Mouse (Mus musculus) frontal cortex, postnatal 10 days (tissue): ENCODE results near the gene Ppp2r1b.
A peak's percentile ranks its signal among the peaks of the same experiment; 100 is the strongest.

Experiments used
- DNase-seq, 2 experiments: peaks; one replicate each; pipeline ENCODE4 v3.0.0; 2022; ENCODE audit warnings: low spot score in 2 of 2, mixed read lengths in 1 of 2

Ppp2r1b gene

DNA sequence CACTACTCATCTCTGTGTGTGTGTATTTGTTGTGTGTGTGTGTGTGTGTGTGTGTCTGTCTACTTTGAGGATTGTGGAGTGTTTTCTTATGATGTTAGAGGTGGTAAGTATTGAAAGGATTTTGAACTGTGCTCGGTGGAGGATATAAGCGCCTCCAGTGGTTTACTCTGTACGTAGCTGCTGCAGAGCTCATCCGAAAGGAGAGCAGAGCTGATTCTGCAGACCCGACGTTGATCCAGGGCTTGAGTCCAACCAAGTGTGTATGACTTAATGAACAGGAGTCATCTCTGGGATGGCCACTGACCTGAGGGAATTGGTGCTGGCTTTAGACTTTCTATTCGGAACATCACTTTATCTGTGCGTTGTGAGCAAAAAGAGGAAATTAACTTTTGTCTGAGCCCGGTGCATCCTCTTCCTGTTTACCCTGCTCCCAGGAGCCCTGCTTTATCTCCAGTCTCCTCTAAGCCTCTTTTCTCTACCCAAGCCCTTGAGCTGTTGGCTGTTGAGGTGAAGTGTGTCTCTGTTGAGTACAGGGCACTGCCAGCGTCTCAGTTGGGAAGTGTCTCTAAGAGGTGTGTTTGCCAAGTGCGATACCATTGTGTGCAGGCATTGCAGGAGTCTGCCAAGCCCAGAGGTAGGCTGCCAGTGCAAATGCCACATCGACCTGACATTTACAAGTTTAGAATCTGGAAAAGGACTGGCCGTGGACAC, 3.9 kb upstream of the Ppp2r1b start:
- DNase-seq, result no peak

DNA sequence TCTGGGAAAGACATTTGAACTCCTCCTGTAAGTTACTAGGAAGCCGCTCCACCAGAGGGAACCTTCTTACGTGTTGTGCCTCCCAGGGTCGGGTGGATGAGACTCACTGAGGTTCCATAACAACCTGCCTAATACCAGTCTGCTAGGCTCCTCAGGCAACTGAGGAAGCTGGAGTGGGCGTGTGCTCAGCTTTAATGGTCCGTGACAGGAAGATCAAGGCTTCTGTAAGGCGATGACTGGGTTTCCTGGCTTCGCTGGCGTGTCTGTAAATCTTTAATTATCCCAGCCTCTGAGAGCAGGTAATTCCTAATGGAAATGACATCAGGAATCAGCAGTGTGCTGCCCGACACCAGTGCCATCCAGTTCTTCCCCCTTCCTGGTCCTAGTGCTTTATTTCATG, 446 bp downstream of the Ppp2r1b start:
- DNase-seq, result no peak

DNA sequence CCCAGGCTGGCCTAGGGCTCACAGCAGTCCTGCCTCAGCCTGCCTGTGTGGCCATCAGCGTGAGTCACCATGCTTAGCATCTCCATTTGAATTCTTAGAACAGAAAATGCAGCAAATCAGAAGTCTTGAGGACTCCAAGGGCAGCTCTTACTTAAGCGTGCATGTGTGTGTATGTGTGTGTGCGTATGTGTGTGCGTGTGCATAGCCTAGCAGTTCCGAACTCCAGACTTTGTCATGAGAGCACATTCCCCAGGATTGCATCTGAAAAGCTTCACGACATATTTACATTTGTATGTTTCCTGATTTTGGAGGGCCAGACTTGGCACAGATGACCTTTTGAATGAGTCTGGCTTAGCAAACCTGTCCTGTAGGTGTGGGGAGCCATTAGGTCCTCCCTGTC, 2.0 kb downstream of the Ppp2r1b start:
- no peak for DNase-seq

DNA sequence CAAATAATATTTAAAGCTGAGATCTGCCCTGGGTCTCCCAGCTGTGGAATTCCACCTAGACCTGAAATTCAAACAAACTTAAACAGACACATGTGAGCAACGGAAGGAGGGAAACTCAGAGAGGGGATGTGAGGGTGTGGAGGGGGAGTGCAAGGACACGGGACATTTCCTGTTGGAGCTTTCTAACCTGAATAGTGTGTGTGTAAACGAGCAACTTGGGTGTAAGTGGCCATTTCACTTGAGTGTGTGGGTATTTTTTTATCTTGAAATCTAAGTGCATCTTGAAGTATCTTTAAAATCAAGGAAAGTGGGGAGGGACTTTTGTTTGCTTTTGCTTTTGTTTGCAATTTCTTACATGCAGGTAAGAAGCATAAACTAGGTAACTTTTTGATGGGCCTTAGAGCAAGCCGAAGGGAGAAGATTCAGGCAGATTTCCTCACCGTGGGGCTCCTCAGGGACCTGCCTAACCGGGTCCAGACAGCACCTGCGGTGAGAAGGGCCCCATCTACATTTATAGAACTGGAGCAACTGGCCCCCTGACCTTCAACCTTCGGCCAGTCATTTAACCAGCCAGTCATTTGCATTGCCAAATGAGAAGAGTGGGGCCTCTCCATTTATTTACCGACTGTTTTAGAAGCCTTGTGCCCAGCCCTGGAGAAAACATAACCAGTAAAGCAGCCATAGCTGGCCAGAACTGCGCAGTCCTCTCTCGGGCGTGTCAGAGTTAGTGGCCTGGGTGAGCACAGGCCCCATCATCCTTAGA, 2.7 kb downstream of the Ppp2r1b start:
- DNase-seq, result no peak

DNA sequence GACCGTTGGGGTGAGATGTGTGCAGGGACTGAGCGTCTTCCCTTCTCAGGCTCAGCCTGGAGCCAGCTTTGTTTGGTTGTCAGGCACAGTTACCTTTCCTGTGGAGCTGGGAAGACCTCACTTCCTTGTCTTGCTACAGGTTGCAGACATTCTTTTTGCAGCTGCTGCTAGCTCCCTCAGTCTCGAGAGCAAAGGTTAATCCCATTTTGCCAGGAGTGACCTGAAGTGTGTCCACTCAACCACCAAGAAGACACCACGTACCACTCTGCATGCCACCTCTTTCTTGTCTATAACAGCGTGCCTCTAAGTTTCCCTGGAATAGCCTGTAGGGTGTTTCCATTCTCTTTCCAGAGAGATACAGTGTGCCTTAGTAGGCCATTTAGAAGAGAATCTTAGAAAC, 3.7 kb downstream of the Ppp2r1b start:
- DNase-seq, result no peak

DNA sequence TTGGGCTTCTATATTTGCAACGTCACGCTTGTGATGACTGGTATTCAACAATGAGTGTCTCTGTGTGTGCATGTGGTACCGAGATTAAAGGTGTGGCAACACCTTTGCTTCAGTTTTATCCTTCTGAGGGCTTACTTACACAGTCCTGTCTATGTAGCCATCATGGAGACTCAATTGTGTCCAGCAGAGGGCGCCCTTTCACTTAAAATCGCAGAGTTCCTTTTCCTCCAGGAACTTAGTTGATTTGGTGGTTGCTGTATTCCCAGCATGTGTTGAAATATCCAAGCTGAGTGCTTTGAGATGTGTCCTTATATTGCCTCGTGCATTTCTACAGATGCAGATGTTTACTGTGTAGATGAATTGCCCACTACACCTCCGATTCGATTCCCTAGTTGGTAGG, 4.1 kb downstream of the Ppp2r1b start:
- peak; percentile 72 to 87 for DNase-seq

DNA sequence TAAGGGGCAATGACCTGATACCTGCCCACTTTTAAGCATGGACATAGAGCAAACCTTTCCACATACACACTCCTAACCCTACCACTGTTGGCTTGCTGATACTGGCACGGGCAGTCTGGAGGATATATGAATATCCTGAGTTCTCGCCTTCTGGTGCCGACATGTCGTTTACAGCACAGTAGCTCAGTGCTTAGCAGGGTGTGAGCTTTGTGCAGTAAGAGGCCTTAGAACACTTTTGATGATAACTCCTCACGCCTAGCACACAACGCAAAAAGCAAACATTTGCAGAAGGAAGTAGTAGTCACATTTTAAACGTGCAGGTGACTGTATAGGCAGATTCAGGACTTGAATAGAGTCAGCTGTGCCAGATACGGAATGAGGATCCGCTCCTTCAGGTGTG, 4.7 kb downstream of the Ppp2r1b start:
- DNase-seq, result no peak

DNA sequence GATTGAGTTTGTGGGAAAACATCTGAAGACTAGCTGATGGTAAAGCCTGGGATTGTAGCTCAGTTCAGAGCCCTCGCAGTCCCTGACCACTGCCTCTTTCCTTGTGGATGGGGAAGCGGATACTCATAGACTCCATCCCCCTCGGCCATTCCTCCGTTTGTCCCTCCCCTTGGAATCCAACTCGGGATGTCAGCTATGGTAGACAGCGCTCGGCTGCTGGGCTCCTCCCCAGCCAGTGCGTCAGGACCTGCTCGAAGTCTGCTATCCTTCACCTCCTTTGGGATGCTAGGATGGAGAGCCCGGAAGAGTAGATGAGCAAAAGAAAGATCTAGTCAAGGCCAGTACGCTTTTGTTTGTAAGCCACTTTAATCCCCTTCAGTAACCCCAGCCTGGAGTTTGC, 5.2 kb downstream of the Ppp2r1b start:
- DNase-seq, result no peak

DNA sequence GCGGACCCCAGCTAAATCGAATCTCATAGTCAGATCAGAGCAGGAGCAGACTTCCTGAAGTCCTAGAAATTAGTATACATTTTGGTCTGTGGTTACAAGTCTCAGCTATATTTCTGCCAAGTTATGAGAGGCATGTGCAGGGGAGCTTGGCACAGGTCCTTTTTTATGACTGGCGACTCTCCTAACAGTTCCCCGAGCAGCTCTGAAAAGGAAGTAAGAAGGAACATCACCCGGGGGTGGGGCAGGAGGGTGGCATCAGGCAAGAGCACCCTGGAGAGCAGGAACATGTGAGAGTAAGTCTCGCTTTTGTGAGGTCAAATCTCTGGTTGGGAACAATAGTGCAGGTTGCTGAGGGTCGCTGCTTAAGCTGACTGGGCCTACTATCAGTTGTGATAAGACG, 5.6 kb downstream of the Ppp2r1b start:
- peak in 1 of 2 experiments; percentile 44 for DNase-seq

DNA sequence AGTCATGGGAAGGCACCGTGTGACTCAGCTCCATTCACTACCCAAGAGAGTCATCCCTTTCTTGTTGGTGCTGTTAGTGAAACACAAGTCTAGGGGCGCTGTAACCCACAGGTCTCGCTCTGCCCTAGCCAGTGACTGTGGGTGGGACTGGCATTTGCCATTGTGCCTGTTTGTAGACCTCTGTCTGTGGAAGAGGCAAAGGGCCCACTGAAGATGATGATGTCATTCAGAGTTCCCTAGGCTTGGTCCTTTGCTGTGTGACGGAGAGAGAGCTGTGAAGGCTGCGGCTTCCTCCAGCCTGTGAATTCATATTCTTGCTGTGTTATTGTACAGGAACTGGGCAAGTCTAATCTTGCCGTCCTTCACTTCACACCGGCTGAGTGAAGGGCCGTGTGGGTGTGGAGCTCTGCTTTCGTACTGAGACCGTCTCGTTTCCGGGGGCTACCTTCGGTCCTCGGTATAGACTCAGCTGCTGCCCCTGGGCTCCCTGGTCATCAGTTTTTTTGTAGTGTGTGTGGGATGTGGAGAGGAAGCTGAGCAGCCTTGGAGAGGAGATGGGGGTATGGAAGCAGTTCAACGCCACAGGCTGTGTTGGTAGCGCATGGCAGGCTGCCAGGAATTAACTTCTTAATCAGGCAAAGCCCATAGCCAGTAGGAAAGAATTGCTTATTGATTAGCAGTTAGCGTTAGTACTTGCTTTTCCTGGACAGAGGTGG, 7.7 kb downstream of the Ppp2r1b start:
- DNase-seq, result no peak

DNA sequence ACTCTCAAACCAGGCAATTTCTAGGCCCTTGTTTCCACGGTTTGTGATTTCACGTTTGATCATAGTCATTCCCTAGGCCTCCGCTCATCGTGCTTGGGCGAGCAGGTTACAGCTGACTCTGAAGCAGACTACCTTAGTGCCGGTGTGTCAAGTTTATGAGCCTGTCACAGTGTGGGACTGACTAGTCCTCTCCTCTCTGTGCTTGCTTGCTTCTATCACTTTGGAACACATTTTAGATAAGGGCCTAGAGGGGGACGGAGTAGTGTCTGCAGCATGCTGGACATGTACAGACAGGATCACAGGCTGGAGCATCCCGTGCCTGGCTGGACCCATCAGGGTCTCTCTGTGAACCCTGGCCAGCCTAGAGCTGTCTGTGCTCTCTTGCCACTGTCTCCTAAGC, 9.3 kb downstream of the Ppp2r1b start:
- no peak for DNase-seq

DNA sequence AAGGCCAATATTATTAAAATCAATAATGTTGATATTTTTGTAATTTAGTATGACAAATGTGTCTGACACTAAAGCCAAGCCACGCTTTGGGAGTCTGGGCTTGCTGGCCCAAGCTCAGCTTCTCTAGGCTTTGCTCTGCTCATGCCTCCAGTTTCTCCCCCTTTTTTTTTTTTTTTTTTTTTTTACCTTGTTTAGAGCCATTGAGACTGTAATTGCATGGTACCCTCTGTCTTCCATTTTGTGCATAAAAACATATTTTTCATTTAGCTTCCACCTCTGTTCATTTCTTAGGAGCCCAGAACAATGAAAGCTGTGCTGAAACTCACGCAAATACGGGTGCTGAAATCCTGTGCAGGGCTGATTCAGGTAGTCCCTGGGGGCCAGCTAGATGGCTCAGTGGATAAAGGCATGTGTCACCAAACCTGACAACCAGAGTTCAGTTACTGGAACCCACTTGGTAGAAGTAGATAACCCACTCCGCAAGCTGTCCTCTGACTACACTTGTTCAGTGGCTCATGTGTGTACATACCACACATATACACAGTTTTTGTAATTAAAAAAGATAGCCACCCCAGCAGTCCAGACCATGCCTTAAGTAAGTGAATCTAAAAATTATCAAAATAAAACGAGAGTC, 10.1 kb downstream of the Ppp2r1b start:
- DNase-seq, result no peak

DNA sequence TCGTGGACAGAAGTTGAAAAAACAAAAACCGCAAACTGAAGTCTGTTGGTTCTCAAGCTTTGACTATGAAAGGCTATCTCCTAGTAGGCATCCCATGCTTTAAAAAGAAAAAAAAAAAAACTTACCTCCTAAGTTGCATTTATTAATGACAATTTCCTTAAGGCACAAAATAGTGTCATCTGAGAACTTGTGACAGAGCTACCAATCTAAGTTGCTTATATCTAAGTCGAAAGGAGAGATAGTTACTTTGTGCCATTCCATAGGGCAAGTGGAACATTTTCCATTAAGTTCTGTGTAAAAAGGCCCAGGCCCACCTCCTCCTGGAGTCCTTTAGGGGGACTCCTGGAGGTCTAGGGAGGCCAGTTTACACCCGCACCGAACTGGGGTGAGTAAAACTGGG, 10.7 kb downstream of the Ppp2r1b start:
- DNase-seq, result no peak

DNA sequence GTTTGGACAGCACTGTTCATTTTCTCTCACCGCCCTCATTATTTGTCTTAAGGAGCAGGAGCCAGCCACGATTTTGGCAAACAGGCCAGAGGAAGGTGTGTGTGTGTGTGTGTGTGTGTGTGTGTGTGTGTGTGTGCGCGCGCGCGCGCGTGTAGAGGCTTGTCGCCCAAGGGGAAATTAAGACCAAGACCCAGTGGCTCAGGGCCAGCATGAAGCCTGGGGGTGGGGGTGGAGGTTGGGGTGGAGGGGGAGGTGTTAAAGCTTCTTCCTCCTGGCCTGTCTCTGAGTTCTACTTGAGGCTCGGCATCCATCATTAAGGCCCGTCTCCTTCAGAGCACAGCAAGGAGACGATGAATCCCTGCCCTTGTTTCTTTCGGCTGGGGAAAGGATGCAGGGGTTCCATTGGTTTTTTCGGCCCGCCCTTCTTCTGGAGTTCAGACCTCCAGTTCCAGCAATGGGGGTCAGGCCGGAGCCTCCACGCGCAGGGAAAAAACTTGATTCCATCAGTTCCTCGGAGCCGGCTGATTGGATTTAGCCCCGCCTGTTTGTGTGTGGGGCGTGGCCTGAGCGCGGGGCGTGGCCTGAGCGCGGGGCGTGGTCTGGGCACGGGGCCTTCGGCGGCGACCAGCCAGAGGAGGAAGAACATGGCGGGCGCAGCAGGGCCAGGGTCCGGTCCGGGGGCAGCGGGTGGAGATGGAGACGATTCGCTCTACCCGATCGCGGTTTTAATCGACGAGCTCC, 11.4 kb downstream of the Ppp2r1b start:
- DNase-seq, result peak; percentile 84 to 92

DNA sequence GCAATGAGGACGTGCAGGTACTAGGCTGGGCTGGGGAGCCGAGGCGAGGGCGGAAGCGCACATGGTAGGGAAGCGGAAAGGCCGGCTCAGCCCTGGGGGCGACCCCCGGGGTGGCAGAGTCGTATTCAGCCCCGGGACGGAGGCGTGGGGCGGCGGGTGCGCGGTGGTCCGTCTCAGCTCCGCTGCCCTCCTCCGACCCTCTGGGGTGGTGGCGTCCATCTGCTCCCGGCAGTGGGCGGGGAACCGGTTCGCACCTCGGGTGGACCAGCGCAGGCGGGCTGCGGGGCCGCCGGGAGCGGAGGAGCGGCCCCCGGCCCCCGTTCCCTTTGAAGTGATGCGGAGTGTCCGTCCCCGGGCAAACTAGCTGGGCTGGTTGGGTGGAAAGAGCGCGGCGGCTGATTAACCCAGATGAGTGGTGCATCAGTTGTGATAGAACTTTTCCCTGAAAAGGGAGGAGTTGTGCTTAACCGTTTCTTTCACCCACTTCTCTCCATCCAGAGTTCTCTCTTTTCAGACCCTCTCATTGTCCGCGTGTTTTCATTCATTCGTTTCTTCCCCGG, 12.1 kb downstream of the Ppp2r1b start:
- DNase-seq, result no peak

DNA sequence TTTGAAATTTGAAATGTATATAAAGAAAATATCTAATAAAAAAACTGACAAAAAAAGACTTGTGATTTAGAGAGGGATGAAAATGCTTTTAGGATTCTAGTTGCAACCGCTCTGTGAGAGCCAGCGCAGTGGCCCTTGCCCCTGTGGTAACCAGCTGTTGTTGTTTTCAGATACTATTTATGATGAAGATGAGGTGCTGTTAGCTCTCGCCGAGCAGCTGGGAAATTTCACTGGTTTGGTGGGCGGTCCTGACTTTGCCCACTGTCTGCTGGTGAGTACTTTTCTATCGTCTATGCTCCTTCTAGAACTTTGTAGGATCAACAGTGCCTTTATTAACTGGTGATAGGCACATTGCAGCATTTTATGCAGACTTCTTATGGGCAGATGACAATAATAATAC, 13.6 kb downstream of the Ppp2r1b start:
- DNase-seq, result no peak

DNA sequence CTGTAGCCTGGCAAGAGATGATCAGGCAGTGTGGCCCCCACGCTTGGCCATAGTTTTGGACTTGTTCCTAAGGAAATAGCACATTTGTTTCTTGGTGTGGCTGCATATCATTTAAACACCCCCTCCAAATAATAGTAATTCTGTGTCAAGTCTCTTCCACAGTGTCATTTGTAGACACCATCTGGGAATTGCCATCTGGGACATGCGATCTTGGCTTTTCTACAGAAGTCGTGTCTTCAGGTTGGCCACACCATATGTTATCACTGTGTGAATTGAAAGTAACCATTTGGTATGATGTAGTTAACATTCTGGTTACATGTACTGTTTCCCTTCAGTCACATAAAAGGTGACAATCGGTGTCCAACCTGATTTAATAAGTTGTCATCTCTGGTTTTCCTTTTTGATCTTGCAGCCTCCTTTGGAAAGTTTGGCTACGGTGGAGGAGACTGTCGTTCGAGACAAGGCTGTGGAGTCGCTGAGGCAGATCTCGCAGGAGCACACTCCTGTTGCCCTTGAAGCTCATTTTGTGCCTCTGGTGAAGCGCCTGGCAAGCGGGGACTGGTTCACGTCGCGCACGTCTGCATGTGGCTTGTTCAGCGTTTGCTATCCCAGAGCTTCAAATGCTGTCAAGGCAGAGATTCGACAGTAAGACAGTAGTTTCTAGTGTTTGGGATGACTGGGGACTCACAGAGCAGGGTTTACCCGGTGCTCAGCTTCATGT, 16.2 kb downstream of the Ppp2r1b start:
- no peak for DNase-seq

DNA sequence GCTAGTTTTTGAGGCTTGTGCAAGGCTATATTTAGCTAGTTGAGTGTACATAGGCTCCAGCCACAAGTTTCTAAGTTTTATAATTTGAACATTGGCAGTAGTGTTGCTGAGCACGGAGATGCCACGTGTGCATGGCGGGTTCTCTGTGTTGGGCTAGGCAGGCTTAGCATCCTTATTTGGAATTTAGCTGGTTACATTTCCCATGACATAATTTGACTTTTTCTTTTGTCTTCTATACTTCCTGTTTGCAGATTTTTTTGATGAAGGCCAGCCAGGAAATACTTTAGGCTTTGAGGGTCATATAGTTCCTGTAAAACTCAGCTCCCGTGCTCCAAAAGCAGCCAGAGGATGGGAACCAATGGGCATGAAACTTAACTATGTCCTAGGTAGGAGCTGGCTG, 18.7 kb downstream of the Ppp2r1b start:
- no peak for DNase-seq

DNA sequence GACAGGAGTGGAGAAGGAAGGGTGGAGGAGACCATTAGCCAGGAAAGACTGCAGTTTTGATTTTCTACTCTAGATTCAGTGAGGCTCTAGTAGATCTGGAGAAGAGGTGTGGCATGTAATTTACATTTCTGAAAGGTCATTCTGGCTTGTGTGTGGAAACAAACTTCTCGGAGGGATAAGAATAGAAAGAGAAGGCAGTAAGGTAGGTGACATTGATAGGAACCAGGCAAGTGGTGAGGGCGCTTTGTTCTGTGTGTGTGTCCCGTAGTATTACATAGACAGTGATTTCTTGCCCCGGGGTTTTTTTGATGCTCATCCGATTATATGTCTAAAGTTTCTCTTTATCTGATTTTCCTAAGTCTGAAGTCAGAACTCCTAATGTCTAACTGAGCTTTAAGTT, 19.8 kb downstream of the Ppp2r1b start:
- no peak for DNase-seq

DNA sequence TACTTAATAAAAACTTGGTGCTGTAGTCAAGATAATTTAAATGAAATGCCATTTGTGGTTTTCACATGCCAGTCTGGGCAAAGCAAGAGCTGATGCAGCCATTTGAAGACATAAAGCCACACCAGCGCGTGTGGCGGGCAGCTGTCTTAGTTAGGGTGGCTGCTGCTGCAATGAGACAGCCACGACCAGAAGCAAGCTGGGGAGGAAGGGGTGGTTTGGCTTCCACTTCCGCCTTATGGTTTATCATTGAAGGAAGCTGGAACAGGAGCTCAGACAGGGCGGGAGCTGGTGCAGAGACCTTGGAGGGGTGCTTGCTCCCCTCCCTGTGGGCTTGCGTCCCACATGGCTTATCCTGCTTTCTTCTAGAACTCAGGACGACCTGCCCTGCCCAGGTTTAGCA, 20.7 kb downstream of the Ppp2r1b start:
- no peak for DNase-seq

DNA sequence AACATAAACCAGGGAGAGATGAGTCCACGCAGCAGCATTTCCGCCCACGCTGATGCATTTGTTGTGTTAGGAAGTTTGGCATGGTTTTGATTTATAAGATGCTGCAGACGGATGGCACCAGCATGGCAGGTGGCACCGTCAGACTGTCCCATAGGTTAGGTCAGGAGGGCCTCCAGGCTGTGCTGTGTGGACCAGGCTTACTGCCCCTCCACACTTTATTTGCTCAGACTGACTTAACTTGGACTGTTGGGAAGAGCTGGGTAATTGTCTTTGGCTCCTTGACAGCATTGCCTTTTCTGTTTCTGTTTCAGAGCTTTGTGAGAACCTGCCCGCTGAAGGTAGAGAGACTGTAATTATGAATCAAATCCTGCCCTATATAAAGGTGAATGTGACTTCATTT, 21.9 kb downstream of the Ppp2r1b start:
- no peak for DNase-seq
